Mouse (Mus musculus) midbrain, embryonic 13.5 days (tissue): Measurements from ENCODE around the gene Rbm28. TPM values are rescaled to one million over a fixed set of nuclear protein-coding genes. Genes with fewer than 3 reads are reported as not detected.

Experiments used
- ATAC-seq: fragments of 200-750 bp; cut with Nextera tagmentation; 2 replicates; pipeline ENCODE4 v1.8.0; 2017; ENCODE audit warnings: mild to moderate bottlenecking, moderate TSS enrichment, moderate library complexity
- H3K27ac ChIP-seq: fragments of 300-500 bp; sonication (generic); 2 replicates; pipeline ENCODE4 v1.5.1; 2015; ENCODE audit warnings: inconsistent platforms, mild to moderate bottlenecking, moderate library complexity
- H3K27me3 ChIP-seq: fragments of 300-500 bp; sonication (generic); 2 replicates; pipeline ENCODE4 v1.6.1; 2015; ENCODE audit warnings: mild to moderate bottlenecking, inconsistent platforms
- H3K36me3 ChIP-seq: fragments of 300-500 bp; sonication (generic); 2 replicates; pipeline ENCODE4 v1.6.1; 2015; ENCODE audit warnings: mild to moderate bottlenecking, inconsistent platforms
- H3K4me1 ChIP-seq: fragments of 300-500 bp; sonication (generic); replicated peaks from 2 replicates; pipeline ENCODE4 v1.6.1; 2015; ENCODE audit warnings: inconsistent platforms
- H3K4me2 ChIP-seq: fragments of 300-500 bp; sonication (generic); replicated peaks from 2 replicates; pipeline ENCODE4 v1.6.1; 2015; ENCODE audit warnings: moderate library complexity, mild to moderate bottlenecking, inconsistent platforms
- H3K4me3 ChIP-seq: fragments of 300-500 bp; sonication (generic); replicated peaks from 2 replicates; pipeline ENCODE4 v1.5.1; 2015; ENCODE audit warnings: mild to moderate bottlenecking, inconsistent platforms
- H3K9ac ChIP-seq: fragments of 300-500 bp; sonication (generic); replicated peaks from 2 replicates; pipeline ENCODE4 v1.6.1; 2015; ENCODE audit warnings: mild to moderate bottlenecking, inconsistent platforms
- H3K9me3 ChIP-seq: fragments of 300-500 bp; sonication (generic); 2 replicates; pipeline ENCODE4 v1.6.1; 2016; ENCODE audit warnings: mild to moderate bottlenecking, inconsistent platforms
- WGBS: fragments of 180-500 bp; shearing (Covaris S2); methylation state at CpG from one replicate; pipeline ENCODE4 v1.1.7; 2015; 5-methylcytosine and 5-hydroxymethylcytosine counted together
- polyA plus RNA-seq: library from polyadenylated mRNA; unstranded; fragments of >200 nt; fragmentation: Nextera tagmentation; extraction: Ambion mirVana; gene quantifications from 2 replicates; pipeline ENCODE4 v1.2.1, GENCODE M21; 2015

The Rbm28 gene
- polyA plus RNA-seq, 1 experiment from 2014 or later, result 48.5 TPM

- H3K9me3 ChIP-seq, result no peaks in the 10 kb centered on the region
- no peak overlapping the region for H3K27ac ChIP-seq
- no peak overlapping the region for H3K9ac ChIP-seq
- 80% methylated on average over 1 of the region's 1 CpGs for WGBS
- H3K4me3 ChIP-seq, result no peak overlapping the region
- ATAC-seq, result no peak
- peaks cover 5% of the 10 kb centered on the region; the same call in 1 of the 2 replicates for H3K4me1 ChIP-seq
- no peaks in the 10 kb centered on the region for H3K36me3 ChIP-seq
- H3K27me3 ChIP-seq, result peaks cover 3% of the 10 kb centered on the region; the same call in 1 of the 2 replicates
- no peak overlapping the region for H3K4me2 ChIP-seq
Observed at GRCm38 (mm10) chr6:29187936-29188335, 23.1 kb upstream of the Rbm28 start.

GRCm38 (mm10) chr6:29179843-29180242, 15.0 kb upstream of the Rbm28 start:
- Histone ChIP-seq H3K27ac (peak overlapping the region; percentile 78), H3K4me3 (peak overlapping the region; percentile 55), H3K9ac (peak overlapping the region; percentile 72), H3K4me2 (peak overlapping the region; percentile 72), H3K27me3 (peaks cover 54% of the 10 kb centered on the region), H3K36me3 (no peaks in the 10 kb centered on the region), H3K9me3 (no peaks in the 10 kb centered on the region), H3K4me1 (peaks cover 25% of the 10 kb centered on the region)
- no peak for ATAC-seq
- 57% methylated on average over 8 of the region's 8 CpGs for WGBS

- under 1% methylated on average over 74 of the region's 79 CpGs for WGBS
- Histone ChIP-seq H3K4me1 (peaks cover 31% of the 10 kb centered on the region), H3K9ac (peak within 1 kb of the TSS; percentile 72), H3K4me2 (peak within 1 kb of the TSS; percentile 72), H3K27me3 (peaks cover 62% of the 10 kb centered on the region), H3K27ac (peak within 1 kb of the TSS; percentile 78), H3K36me3 (no peaks in the 10 kb centered on the region), H3K4me3 (peak within 1 kb of the TSS; percentile 55), H3K9me3 (no peaks in the 10 kb centered on the region)
- peak; percentile 87 for ATAC-seq
Observed at GRCm38 (mm10) chr6:29178888-29179658, 14.3 kb upstream of the Rbm28 start, which contains the start of gene Prrt4. Prrt4 (minus strand) TSS chr6:29179584.

GRCm38 (mm10) chr6:29177901-29178879, 13.4 kb upstream of the Rbm28 start:
- peaks cover 31% of the 10 kb centered on the region for H3K4me1 ChIP-seq
- ATAC-seq, result peak; percentile 74
- peak overlapping the region; percentile 78 for H3K27ac ChIP-seq
- peaks cover 70% of the 10 kb centered on the region for H3K27me3 ChIP-seq
- H3K36me3 ChIP-seq, result no peaks in the 10 kb centered on the region
- H3K9ac ChIP-seq, result peak overlapping the region; percentile 72
- WGBS, result 11% methylated on average over 16 of the region's 17 CpGs
- H3K4me3 ChIP-seq, result peak overlapping the region; percentile 55
- peak overlapping the region; percentile 72 for H3K4me2 ChIP-seq
- H3K9me3 ChIP-seq, result no peaks in the 10 kb centered on the region

- WGBS, result 77% methylated on average over 3 of the region's 3 CpGs
- no peak overlapping the region for H3K4me3 ChIP-seq
- H3K9ac ChIP-seq, result no peak overlapping the region
- no peaks in the 10 kb centered on the region for H3K9me3 ChIP-seq
- no peaks in the 10 kb centered on the region for H3K36me3 ChIP-seq
- peaks cover 48% of the 10 kb centered on the region for H3K4me1 ChIP-seq
- H3K4me2 ChIP-seq, result no peak overlapping the region
- H3K27me3 ChIP-seq, result peaks cover 86% of the 10 kb centered on the region
- ATAC-seq, result no peak
- no peak overlapping the region for H3K27ac ChIP-seq
Observed at GRCm38 (mm10) chr6:29175113-29175512, 10.3 kb upstream of the Rbm28 start.

GRCm38 (mm10) chr6:29174368-29174767, 9.6 kb upstream of the Rbm28 start:
- H3K27me3 ChIP-seq, result peaks cover 87% of the 10 kb centered on the region
- WGBS, result 17% methylated on average over 7 of the region's 7 CpGs

GRCm38 (mm10) chr6:29170952-29171388, 6.2 kb upstream of the Rbm28 start:
- peak; percentile 84 for ATAC-seq
- 0% methylated on average over 39 of the region's 40 CpGs for WGBS
- Histone ChIP-seq H3K4me3 (peak overlapping the region; percentile 51), H3K9me3 (no peaks in the 10 kb centered on the region), H3K27ac (no peak overlapping the region), H3K9ac (peak overlapping the region; percentile 74), H3K36me3 (no peaks in the 10 kb centered on the region), H3K27me3 (peaks cover 93% of the 10 kb centered on the region), H3K4me2 (peak overlapping the region; percentile 84), H3K4me1 (peaks cover 37% of the 10 kb centered on the region)

More at GRCm38 (mm10) chr6:29174368-29174767, 9.6 kb upstream of the Rbm28 start:
- Histone ChIP-seq H3K4me1 (peaks cover 49% of the 10 kb centered on the region), H3K4me3 (no peak overlapping the region), H3K27ac (no peak overlapping the region), H3K9me3 (no peaks in the 10 kb centered on the region), H3K9ac (no peak overlapping the region), H3K4me2 (no peak overlapping the region), H3K36me3 (no peaks in the 10 kb centered on the region)
- no peak for ATAC-seq

GRCm38 (mm10) chr6:29170063-29170921, 5.5 kb upstream of the Rbm28 start:
- under 1% methylated on average over 61 of the region's 63 CpGs for WGBS
- Histone ChIP-seq H3K36me3 (no peaks in the 10 kb centered on the region), H3K4me3 (peak overlapping the region; percentile 51), H3K4me1 (peaks cover 34% of the 10 kb centered on the region), H3K27me3 (peaks cover 88% of the 10 kb centered on the region), H3K9ac (peak overlapping the region; percentile 74), H3K27ac (no peak overlapping the region), H3K4me2 (peak overlapping the region; percentile 84), H3K9me3 (no peaks in the 10 kb centered on the region)
- ATAC-seq, result peak; percentile 71

GRCm38 (mm10) chr6:29169675-29170062, 4.9 kb upstream of the Rbm28 start:
- H3K9ac ChIP-seq, result no peak overlapping the region
- no peaks in the 10 kb centered on the region for H3K36me3 ChIP-seq
- 4% methylated on average over 12 of the region's 12 CpGs for WGBS
- H3K4me2 ChIP-seq, result peak overlapping the region; percentile 84
- H3K4me3 ChIP-seq, result peak overlapping the region; percentile 51
- H3K27ac ChIP-seq, result no peak overlapping the region
- no peaks in the 10 kb centered on the region for H3K9me3 ChIP-seq
- no peak for ATAC-seq
- H3K27me3 ChIP-seq, result peaks cover 83% of the 10 kb centered on the region
- H3K4me1 ChIP-seq, result peaks cover 34% of the 10 kb centered on the region

GRCm38 (mm10) chr6:29168871-29169270, 4.1 kb upstream of the Rbm28 start:
- H3K4me2 ChIP-seq, result no peak overlapping the region

GRCm38 (mm10) chr6:29166196-29166595, 1.4 kb upstream of the Rbm28 start:
- Histone ChIP-seq H3K4me3 (no peak overlapping the region), H3K9ac (no peak overlapping the region), H3K4me1 (peaks cover 36% of the 10 kb centered on the region), H3K27ac (no peak overlapping the region), H3K9me3 (no peaks in the 10 kb centered on the region), H3K4me2 (no peak overlapping the region), H3K36me3 (no peaks in the 10 kb centered on the region), H3K27me3 (peaks cover 50% of the 10 kb centered on the region)
- 18% methylated on average over 1 of the region's 1 CpGs for WGBS
- ATAC-seq, result no peak

More at GRCm38 (mm10) chr6:29168871-29169270, 4.1 kb upstream of the Rbm28 start:
- peaks cover 76% of the 10 kb centered on the region for H3K27me3 ChIP-seq
- H3K4me3 ChIP-seq, result no peak overlapping the region
- H3K9me3 ChIP-seq, result no peaks in the 10 kb centered on the region
- 60% methylated on average over 2 of the region's 2 CpGs for WGBS
- no peak for ATAC-seq
- no peak overlapping the region for H3K27ac ChIP-seq
- no peaks in the 10 kb centered on the region for H3K36me3 ChIP-seq
- peaks cover 31% of the 10 kb centered on the region for H3K4me1 ChIP-seq
- H3K9ac ChIP-seq, result no peak overlapping the region
